ENCODE assay signal across 7 mouse cellular contexts in genomic region chr4:132652842-132653241, GRCm38 (mm10). TPM values are rescaled to one million over a fixed set of nuclear protein-coding genes. Genes with fewer than 3 reads are reported as not detected.
DNase-seq lines count a peak whose midpoint lies in the region; ATAC-seq and TF ChIP-seq lines count a peak whose summit lies in the region.

No protein-coding gene starts in this region.

- peak; percentile 60; the same call in 1 of the 2 replicates for TF ChIP-seq EP300 in lung, postnatal 0 days (IDR thresholded peaks at IDR 0.05)

- no peaks in the 10 kb centered on the region for H3K9me3 ChIP-seq in midbrain, postnatal 0 days (ENCODE audit: low read length)
- no peaks in the 10 kb centered on the region for H3K9me3 ChIP-seq in midbrain, embryonic 15.5 days
- no peaks in the 10 kb centered on the region for H3K9me3 ChIP-seq in heart, embryonic 15.5 days (replicated peaks)
- no peaks in the 10 kb centered on the region for H3K9me3 ChIP-seq in lung, postnatal 0 days (ENCODE audit: low read length)
- H3K9me3 ChIP-seq in forebrain, embryonic 11.5 days (ENCODE audit: control insufficient read depth, low read length): no peaks in the 10 kb centered on the region

- H3K27ac ChIP-seq in midbrain, postnatal 0 days (ENCODE audit: low read depth, low read length): no peak overlapping the region
- H3K27ac ChIP-seq in midbrain, embryonic 15.5 days: no peak overlapping the region
- peak overlapping the region; percentile 27; the same call in 1 of the 2 replicates for H3K27ac ChIP-seq in heart, embryonic 15.5 days
- no peak overlapping the region for H3K27ac ChIP-seq in lung, postnatal 0 days (ENCODE audit: low read length)
- no peak overlapping the region for H3K27ac ChIP-seq in forebrain, embryonic 11.5 days (ENCODE audit: low read depth, low read length)

- H3K4me2 ChIP-seq in midbrain, postnatal 0 days (ENCODE audit: low read depth, low read length, poor library complexity, severe bottlenecking): no peak overlapping the region
- no peak overlapping the region for H3K4me2 ChIP-seq in midbrain, embryonic 15.5 days
- no peak overlapping the region for H3K4me2 ChIP-seq in heart, embryonic 15.5 days
- H3K4me2 ChIP-seq in lung, postnatal 0 days (replicated peaks; ENCODE audit: low read depth, low read length): no peak overlapping the region
- no peak overlapping the region for H3K4me2 ChIP-seq in forebrain, embryonic 11.5 days (ENCODE audit: low read depth, low read length, severe bottlenecking)

- no peak overlapping the region for H3K4me3 ChIP-seq in midbrain, postnatal 0 days (ENCODE audit: low read depth, low read length)
- no peak overlapping the region for H3K4me3 ChIP-seq in midbrain, embryonic 15.5 days
- H3K4me3 ChIP-seq in heart, embryonic 15.5 days: no peak overlapping the region
- H3K4me3 ChIP-seq in lung, postnatal 0 days (ENCODE audit: low read depth, low read length): no peak overlapping the region
- H3K4me3 ChIP-seq in forebrain, embryonic 11.5 days (ENCODE audit: low read depth, low read length): no peak overlapping the region

- DNase-seq in midbrain, postnatal 0 days (ENCODE audit: low spot score): peak; percentile 52
- DNase-seq in adrenal gland, postnatal 36 days: peak; percentile 75 to 76
- peak; percentile 92 for DNase-seq in lung, postnatal 0 days (ENCODE audit: low spot score)
- DNase-seq in neural tube, embryonic 10.5 days (ENCODE audit: extremely low spot score, low spot score): no peak
- no peak for DNase-seq in forebrain, embryonic 11.5 days (ENCODE audit: low spot score)

- H3K36me3 ChIP-seq in midbrain, postnatal 0 days (ENCODE audit: insufficient read depth, low read length): no peaks in the 10 kb centered on the region; the same call in 1 of the 2 replicates
- H3K36me3 ChIP-seq in midbrain, embryonic 15.5 days (replicated peaks): no peaks in the 10 kb centered on the region
- 0 out of 2 replicates have a peak, but pooled peaks cover 5% of the 10 kb centered on the region for H3K36me3 ChIP-seq in heart, embryonic 15.5 days
- no peaks in the 10 kb centered on the region for H3K36me3 ChIP-seq in lung, postnatal 0 days (ENCODE audit: insufficient read depth, low read length)
- 0 out of 2 replicates have a peak, but pooled peaks cover 3% of the 10 kb centered on the region for H3K36me3 ChIP-seq in forebrain, embryonic 11.5 days (ENCODE audit: control insufficient read depth, insufficient read depth, low read length)

- 45% methylated on average over 4 of the region's 4 CpGs for WGBS in midbrain, postnatal 0 days
- 57% methylated on average over 4 of the region's 4 CpGs for WGBS in midbrain, embryonic 15.5 days
- 18% methylated on average over 4 of the region's 4 CpGs for WGBS in heart, embryonic 15.5 days
- WGBS in lung, postnatal 0 days: 7% methylated on average over 4 of the region's 4 CpGs
- 73% methylated on average over 4 of the region's 4 CpGs for WGBS in forebrain, embryonic 11.5 days

- no peak for TF ChIP-seq CTCF in midbrain, postnatal 0 days (IDR thresholded peaks at IDR 0.05)
- TF ChIP-seq CTCF in lung, postnatal 0 days (IDR thresholded peaks at IDR 0.05): no peak

- no peaks in the 10 kb centered on the region for H3K27me3 ChIP-seq in midbrain, postnatal 0 days (ENCODE audit: insufficient read depth, low read length)
- no peaks in the 10 kb centered on the region for H3K27me3 ChIP-seq in midbrain, embryonic 15.5 days (replicated peaks)
- no peaks in the 10 kb centered on the region for H3K27me3 ChIP-seq in heart, embryonic 15.5 days
- H3K27me3 ChIP-seq in lung, postnatal 0 days (replicated peaks; ENCODE audit: insufficient read depth, low read length): no peaks in the 10 kb centered on the region
- no peaks in the 10 kb centered on the region for H3K27me3 ChIP-seq in forebrain, embryonic 11.5 days (ENCODE audit: control insufficient read depth, insufficient read depth, low read length)

- ATAC-seq in midbrain, postnatal 0 days (ENCODE audit: low FRiP score): no peak
- ATAC-seq in midbrain, embryonic 15.5 days (replicated peaks): no peak
- 0 out of 2 replicates have a peak, but pooled peaks have one; percentile 53 for ATAC-seq in heart, embryonic 15.5 days (replicated peaks; ENCODE audit: insufficient number of reproducible peaks, insufficient read depth, low FRiP score, low read depth)
- ATAC-seq in lung, postnatal 0 days: peak; percentile 95
- no peak for ATAC-seq in forebrain, embryonic 11.5 days (replicated peaks; ENCODE audit: low FRiP score)

- no peak overlapping the region for H3K9ac ChIP-seq in midbrain, postnatal 0 days (replicated peaks; ENCODE audit: low read length, poor library complexity, severe bottlenecking)
- no peak overlapping the region for H3K9ac ChIP-seq in midbrain, embryonic 15.5 days
- 0 out of 2 replicates have a peak overlapping the region, but pooled peaks have one; percentile 14 for H3K9ac ChIP-seq in heart, embryonic 15.5 days
- H3K9ac ChIP-seq in lung, postnatal 0 days (replicated peaks; ENCODE audit: low read depth): no peak overlapping the region
- no peak overlapping the region for H3K9ac ChIP-seq in forebrain, embryonic 11.5 days (ENCODE audit: low read length)

- H3K4me1 ChIP-seq in midbrain, postnatal 0 days (ENCODE audit: insufficient read depth, low read length): no peaks in the 10 kb centered on the region
- H3K4me1 ChIP-seq in midbrain, embryonic 15.5 days: peaks cover 6% of the 10 kb centered on the region; the same call in 1 of the 2 replicates
- peaks cover 33% of the 10 kb centered on the region for H3K4me1 ChIP-seq in heart, embryonic 15.5 days (replicated peaks)
- H3K4me1 ChIP-seq in lung, postnatal 0 days (ENCODE audit: insufficient read depth, low read depth, low read length): 0 out of 2 replicates have a peak, but pooled peaks cover 5% of the 10 kb centered on the region
- no peaks in the 10 kb centered on the region for H3K4me1 ChIP-seq in forebrain, embryonic 11.5 days (replicated peaks; ENCODE audit: control insufficient read depth, insufficient read depth, low read length)

RNA-seq across cellular contexts. Expression of gene Eya3, which starts 14.1 kb away (rescaled TPM):
- 15.7 and 25.8 TPM in 2 replicates for total RNA-seq in midbrain, postnatal 0 days (2014; rRNA removed)
- 4.5 and 5.1 TPM in 2 replicates for polyA plus RNA-seq in midbrain, postnatal 0 days (2015; fragmentation: Nextera tagmentation; extraction: Ambion mirVana)
- polyA plus RNA-seq in midbrain, embryonic 15.5 days (2015; fragmentation: Nextera tagmentation; extraction: Ambion mirVana): 14.5 and 15.3 TPM in 2 replicates
- total RNA-seq in adrenal gland, postnatal 36 days (2021): 10 to 100 TPM; 24.6 to 28.2 TPM
- polyA plus RNA-seq in heart, embryonic 15.5 days (2015; fragmentation: Nextera tagmentation; extraction: Ambion mirVana): 17.4 and 22.0 TPM in 2 replicates
- 8.2 and 8.8 TPM in 2 replicates for polyA plus RNA-seq in lung, postnatal 0 days (2015; fragmentation: Nextera tagmentation; extraction: Ambion mirVana)
- 31.6 and 31.9 TPM in 2 replicates for polyA plus RNA-seq in forebrain, embryonic 11.5 days (2014; fragmentation: Nextera tagmentation; extraction: Ambion mirVana)

Comparison
In these comparisons a context has a peak if more than half of its experiments do, and no peak if none do; other contexts are left out.
1. ATAC-seq: peak in heart, embryonic 15.5 days (single experiment) and lung, postnatal 0 days (single experiment); none in midbrain, postnatal 0 days (single experiment), midbrain, embryonic 15.5 days (single experiment) and forebrain, embryonic 11.5 days (single experiment).
2. DNase-seq: peak in midbrain, postnatal 0 days (single experiment), adrenal gland, postnatal 36 days (2 of 2) and lung, postnatal 0 days (single experiment); none in neural tube, embryonic 10.5 days (single experiment) and forebrain, embryonic 11.5 days (single experiment).